Mouse (Mus musculus) heart, postnatal 36 days (tissue): ENCODE data around the gene Pla2g4a. TPM values are rescaled to one million over a fixed set of nuclear protein-coding genes. Genes with fewer than 3 reads are reported as not detected.
A peak's percentile ranks its signal among the peaks of the same experiment; 100 is the strongest.

Experiments used
- DNase-seq, 2 experiments: peaks; one replicate each; pipeline ENCODE4 v3.0.0; 2021 to 2022
- intact Hi-C: fragments of 180-260 bp; cut with DNase I; formaldehyde crosslinking; loops from one replicate; pipeline ENCODE4 v1.15.1; 2025
- total RNA-seq, 2 experiments: library from RNA; stranded (reverse); gene quantifications; 2 replicates each; pipeline ENCODE4 v1.2.3; 2021

The Pla2g4a gene
- total RNA-seq: 1 to 10 TPM; 2.5 to 3.6 TPM

DNA sequence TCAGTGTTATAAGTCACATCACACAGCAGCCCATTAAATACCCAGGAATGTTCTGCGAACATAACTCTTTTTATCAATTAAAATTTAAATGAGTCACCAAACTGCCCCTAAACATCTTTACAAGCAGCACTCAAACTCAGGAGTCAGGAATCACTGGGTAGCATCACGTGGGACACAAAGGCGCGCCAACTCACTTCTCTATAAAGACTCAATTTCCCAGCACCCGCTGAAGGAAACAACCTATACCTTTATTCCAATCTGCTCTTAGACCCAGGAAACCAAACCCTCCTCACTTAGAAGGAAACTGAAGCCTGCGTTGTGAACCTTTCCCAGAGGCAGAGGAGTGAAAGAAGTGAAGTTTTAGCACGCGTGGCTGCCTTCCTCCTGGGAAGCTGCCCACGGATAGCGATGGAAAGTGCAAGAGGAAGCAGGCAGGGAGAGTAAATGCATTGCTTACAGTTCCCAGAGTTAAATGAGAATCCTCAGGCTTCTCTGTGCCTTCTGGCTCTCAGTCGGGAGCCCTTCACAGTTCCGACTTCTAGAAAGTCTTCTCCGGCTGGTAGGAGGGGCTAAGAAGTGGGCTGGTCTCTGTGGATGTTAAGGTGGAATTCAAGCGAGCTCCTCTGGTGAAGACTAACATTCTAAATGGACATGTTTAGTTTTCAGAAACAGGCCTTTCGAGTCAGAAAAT, at the start of gene Pla2g4a:
Gene Pla2g4a, minus strand, starts transcription at position 557 of the 691 bp plus-strand sequence.
- DNase-seq: peak; percentile 31 to 45
- intact Hi-C loops: no loop called here

DNA sequence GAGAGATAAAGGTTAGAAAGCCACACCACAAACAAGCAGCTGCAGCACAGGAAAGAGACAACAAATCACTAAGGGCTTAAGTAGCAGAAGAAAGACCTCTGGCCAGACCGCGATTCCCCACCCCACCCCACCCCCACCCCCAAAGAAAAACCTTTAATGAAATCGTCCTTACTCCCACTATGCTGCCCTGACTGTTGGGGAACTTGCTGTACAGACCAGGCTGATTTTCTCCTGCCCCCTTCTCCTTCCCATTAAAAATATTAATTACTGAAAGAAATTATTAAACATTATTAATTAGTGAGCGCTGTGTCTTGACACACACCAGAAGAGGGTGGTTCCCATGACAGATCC, 49.5 kb upstream of the Pla2g4a start:
- DNase-seq: no peak
- intact Hi-C loops: no loop called here

DNA sequence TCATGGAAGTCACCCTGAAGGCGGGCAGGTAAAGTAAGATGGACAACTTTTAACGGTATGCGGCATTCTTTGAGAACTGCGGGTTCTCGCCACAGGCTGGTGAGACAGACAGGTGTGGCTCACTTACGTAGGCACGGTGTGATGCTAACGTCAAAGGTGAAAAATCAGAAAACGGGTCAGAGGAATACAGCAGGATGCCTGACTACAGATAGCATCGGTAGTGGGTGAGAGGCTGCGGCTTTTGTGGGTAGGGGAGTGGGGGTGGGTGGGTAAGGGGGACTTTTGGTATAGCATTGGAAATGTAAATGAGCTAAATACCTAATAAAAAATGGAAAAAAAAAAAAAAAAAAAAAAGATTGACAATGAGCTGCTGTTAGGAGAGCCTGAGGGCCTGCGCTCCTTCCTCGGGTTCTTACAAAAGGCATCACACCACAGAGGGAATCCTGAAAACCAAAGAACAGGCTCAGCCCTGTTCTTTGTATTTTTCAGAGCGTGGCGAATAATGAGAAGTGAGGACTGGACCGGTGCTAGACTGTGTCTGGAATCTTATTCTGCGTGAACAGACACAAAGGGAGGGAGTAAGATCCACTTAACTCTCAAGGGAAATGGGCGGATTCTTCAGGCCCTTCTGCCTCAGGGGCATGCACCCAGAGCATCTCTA, 49.0 kb upstream of the Pla2g4a start:
- intact Hi-C loops: no loop called here
- DNase-seq: no peak

DNA sequence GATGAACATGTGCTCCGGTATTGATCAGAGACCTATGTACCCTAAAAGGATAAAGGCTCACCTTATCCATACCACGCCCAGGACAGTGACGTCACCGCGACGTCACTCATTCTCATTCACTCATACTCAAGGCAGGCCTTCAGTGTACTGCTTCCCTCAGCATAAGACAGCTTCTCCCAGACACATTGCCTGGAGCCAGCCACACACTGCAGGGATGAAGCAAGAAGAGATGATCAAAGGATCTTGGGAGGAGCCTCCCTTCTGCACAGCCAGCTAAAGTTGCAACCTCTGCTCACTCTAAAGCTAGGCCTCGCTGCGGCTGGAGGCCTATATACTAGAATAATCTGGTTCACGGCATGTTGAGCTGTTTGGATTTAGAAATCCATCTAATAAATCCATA, 48.0 kb upstream of the Pla2g4a start:
- no peak for DNase-seq
- intact Hi-C loops: no loop called here

DNA sequence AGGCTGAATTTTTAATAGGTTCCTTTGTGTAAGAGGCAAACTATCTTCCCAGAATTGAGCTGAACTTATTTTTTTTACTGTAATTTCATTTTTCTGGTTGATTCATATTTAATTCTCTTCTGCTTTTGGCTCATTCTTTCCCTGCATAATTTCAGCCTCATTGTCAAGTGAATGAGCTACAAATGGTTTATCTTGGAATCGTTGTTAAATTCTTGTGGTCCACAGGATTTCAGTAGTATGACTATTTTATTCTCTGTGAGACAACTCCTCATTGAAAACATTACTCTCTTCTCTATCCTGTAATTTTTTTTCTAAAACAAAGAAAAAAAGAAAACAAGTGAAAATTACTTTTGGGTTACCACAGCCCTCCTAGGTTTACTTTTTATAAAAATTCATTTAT, 14.5 kb upstream of the Pla2g4a start:
- no peak for DNase-seq
- intact Hi-C loops: no loop called here

DNA sequence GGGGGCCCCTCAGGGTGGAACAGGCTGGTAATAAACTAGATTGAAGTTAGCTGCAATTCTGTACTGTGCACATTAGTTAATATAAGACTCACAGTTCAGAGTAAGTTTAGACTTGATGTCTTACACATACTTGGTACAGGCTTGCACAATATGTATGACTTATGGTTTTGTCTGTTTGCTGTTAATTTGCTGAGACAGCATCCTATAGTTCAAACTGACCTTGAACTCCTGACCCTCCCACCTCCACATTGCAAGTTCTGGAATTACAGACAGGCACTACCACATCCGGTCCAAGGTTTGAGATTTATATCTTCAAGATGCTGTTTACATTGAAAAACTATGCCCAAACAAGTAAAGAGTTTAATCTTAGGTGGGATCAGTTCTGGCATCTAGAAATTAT, 4.7 kb upstream of the Pla2g4a start:
- DNase-seq: no peak
- intact Hi-C loops: no loop called here

DNA sequence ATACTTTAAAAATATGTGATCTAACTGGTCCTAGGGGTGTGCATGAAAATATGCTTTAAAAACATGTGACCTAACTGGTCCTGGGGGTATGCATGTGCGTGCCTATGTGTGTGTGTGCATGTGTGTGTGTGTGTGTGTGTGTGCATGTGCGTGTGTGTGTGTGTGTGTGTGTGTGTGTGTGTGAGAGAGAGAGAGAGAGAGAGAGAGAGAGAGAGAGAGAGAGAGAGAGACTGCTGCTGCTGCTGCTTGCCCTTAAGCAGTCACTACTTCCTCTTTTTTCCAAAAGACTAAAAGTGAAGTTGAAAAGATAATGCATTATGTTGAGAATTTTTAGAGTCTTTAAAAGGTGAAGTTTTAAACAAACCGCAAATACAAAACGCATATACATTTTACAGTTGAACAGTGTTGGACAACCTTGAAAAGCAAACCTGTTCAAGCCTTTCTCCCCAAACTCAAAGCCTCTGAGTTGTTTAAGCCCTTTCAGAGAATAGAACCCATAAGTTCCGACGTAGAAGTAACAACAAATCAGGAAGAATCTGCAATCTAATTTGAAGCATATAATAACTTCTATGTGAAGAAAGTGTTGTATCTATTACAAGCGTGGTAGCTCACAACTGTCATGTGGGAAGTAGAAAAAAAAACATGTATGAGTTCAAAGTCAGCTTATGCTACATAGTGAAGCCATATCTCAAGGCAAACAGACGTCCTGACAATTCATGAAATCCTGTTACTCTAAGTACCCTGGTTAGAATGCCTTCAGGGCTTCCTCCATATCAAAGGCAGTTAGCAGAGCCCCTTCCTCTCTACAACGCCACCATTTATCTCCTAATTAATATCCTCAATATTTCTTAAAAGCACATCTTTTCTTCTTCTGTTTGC, 574 bp upstream of the Pla2g4a start:
- intact Hi-C loops: no loop called here

DNA sequence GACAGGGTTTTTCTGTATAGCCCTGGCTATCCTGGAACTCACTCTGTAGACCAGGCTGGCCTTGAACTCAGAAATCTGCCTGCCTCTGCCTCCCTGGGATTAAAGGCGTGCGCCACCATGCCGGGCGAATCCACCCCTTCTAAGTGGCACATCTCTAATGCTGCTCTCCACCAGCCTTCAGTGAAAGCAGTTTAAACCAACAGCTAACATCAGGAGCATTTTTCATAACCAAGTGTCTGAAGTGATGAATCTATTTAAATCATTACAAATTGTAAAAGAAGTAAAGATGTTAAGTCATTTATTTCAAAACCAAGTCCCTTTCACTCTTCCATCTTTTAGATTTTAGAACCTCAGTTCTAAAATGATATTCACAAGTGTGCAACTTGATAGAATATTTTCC, 839 bp downstream of the Pla2g4a start:
- no peak for DNase-seq
- intact Hi-C loops: no loop called here

More for the DNA sequence above, 574 bp upstream of the Pla2g4a start:
- no peak for DNase-seq

DNA sequence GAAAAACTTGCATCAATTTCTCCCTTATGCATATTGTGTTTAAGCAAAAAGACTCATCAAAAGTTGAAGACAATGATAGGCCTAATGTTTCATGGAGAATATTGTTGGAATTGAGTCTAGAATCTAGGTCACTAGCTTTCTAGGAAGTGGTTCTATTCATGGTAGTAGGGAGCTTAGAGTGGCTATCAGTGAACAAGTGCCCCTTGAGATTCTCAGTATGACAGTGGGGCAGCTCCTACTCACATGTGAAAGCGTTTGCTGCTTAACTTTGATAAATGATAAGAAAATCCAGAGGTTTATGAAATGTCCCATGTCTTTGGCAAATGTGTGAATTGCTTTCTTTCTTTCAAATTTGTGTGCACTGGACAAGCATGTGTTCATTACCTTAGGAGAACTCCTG, 2.0 kb downstream of the Pla2g4a start:
- intact Hi-C loops: no loop called here
- no peak for DNase-seq

DNA sequence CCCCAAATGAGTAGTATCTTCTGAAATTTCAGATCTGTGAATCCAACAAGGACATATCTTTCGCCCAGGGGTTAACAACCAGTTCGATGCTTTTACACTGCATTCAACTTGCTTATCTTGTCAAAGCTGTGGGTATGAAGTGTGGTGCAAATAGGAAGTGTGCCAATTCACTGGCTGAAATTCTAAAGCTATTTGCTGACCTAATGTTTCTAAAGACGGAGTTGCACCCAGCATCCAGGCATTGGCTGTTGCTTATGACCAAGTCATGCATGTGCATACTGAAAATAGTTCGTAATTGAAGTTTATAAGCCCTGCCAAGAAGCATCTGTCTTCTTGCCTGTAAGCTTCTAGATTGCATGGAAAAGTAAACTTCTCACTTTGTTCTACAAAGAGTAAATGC, 5.6 kb downstream of the Pla2g4a start:
- no peak for DNase-seq
- intact Hi-C loops: no loop called here

DNA sequence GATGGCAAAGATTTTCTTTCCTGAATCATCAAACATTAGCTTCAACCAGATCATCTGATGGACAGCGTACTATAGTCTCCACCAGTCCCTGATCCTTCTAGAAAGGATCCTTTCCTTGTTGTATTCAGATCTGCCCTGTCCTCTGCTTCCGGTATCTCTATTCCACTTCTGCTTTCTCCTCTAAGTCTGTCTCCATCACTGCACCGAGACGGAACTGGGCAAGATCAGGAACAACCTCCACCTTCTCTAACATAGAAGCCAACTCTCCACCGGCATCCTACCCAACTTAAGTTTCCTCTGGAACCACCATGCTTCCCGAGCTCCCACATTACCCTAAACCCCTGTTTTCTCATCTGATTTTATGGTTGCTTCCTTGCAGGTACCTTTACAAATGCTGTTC, 7.1 kb downstream of the Pla2g4a start:
- intact Hi-C loops: no loop called here
- no peak for DNase-seq

DNA sequence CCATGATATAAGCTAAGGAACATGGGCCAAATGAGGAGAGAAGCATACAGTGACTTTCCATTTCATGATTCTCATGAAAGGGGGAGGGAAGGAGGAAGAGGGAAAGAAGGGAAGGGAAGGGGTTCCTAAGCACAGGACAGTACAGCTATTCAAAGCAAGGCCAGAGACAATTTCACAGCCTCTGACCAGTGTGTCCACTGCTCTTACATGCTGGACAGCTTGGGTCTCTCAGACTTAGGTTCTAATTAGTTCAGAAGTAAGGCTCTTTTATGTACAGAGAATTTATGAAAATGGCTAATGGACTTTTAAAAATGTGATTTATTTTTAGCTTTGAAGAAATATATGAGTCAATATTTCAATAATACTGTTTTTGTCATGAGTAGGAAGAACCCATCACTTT, 9.0 kb downstream of the Pla2g4a start:
- intact Hi-C loops: no loop called here

DNA sequence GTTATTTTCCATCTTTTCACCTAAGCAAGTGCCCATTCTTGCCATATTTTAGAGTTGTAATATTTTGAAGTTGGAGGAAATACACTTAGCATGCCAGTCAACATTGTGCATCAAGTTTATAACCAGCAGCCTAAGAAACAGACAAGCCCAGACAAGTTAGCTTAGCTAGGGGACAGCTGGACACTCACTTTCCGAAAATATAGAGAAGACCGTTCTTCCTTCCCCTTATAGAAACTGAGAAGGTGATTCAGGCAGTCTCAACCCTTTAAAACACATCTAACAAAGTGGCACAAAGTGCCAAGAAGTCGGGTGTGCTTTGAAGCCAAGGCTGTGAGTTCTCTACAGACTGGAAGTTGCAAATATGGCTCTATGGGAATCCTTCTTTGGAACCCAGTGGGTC, 10.4 kb downstream of the Pla2g4a start:
- no peak for DNase-seq
- intact Hi-C loops: no loop called here

More for the DNA sequence above, 9.0 kb downstream of the Pla2g4a start:
- no peak for DNase-seq

DNA sequence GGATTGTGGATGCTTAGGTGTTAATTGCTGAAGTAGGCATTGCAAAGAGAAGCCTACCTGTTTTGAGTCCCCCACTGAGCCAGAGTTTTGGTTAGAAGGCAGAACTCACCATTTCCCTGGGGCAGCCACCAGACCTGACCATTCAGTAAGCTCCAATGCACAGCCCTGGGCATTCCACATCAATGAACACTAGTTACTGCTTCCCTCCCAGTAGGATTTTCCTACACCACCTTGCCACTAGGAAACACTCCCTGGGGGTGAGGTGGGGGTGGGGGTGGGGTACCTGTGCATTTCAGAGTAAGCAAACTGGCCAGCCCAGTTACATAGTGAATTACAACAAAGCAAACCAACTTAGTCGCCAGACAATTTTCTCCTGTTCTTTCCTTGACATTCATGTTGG, 10.8 kb downstream of the Pla2g4a start:
- intact Hi-C loops: no loop called here
- DNase-seq: no peak

DNA sequence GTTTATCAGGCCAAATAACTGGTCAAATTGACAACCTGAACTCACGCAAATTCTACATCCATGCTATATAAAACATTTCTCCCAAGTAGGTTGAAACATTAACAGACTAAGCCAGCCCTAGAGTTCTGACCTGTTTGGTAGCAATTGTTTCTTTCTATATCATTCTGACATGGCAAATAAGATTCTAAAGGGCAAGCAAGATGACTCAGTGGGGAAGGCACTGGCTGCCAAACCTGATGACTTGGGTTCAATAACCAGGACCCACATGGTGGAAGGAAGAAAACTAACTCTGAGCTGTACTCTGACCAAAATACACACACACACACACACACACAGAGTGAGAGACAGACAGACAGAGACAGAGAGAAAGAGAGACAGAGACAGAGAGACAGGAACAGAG, 11.8 kb downstream of the Pla2g4a start:
- intact Hi-C loops: no loop called here
- DNase-seq: no peak

DNA sequence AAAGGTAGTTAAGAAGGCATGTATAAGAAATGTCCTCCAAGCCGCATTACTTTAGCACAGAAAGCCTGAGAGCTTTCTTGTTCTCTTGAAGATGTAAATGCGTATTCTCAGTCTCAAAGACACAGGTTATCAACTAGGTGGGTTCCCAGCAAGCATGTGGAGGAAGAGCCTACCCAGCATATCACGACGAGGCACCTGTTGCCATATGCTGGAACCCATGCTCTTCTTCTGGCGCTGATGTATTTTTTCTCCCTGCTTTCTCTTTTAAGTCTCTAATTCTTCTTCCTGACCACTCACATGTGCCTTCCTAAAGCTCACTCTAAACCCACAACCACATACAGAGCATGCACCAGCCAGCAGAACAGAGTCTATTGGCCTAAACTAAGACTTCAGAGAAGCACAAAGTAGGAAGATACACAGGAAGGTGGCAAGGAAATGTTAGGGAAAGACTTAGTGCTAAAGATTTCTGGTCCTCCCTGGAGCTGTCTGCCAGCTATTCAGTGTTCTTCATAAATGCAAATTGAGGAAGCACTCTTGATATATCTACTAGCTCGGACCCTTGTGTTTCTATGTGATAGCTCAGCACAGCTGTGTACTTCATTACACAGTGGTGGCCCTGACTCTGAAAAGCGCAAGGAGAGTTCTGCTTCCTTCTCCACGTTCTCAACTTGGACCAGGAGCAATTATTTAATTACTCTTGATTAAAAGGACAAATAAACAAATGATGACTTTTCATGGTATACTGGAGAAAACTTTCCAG, 12.8 kb downstream of the Pla2g4a start:
- no peak for DNase-seq
- intact Hi-C loops: no loop called here

DNA sequence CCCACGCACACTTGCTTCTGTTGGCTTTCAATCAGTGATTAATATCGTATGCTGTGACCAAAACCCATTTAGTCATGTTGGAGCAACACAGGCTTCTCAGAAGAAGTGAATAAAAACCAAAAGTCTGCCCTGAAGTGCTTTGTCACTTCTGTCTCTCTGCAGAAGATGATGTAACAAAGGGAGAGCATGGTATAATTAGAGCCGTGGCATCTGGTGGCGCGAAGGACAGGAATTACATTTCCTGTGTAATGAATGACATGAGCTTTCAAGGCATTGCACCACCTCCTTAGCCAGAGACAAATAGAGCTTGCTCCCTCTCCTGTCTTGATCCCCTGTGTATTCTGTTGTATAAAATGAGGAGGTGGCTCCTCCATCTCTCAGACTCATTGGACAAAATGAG, 14.1 kb downstream of the Pla2g4a start:
- intact Hi-C loops: no loop called here
- DNase-seq: no peak

DNA sequence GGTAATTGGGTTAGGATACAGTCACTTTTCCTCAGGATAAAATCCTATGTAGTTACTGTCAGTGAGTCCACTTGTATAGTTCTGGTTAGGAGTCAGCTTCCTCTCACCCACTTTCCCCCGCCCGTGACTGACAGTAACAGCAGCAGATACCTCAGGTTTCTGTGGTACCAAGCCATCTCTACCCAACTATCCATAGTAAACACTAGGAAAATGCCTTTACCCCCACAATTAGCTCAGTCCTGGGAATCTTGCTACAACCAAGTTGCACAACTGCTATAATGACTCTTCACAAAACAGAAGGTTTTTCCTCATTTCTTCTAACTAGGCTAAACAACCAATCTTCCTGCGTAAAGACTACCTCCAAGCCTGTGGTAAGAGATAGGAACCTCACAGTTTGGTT, 14.7 kb downstream of the Pla2g4a start:
- no peak for DNase-seq
- intact Hi-C loops: no loop called here

DNA sequence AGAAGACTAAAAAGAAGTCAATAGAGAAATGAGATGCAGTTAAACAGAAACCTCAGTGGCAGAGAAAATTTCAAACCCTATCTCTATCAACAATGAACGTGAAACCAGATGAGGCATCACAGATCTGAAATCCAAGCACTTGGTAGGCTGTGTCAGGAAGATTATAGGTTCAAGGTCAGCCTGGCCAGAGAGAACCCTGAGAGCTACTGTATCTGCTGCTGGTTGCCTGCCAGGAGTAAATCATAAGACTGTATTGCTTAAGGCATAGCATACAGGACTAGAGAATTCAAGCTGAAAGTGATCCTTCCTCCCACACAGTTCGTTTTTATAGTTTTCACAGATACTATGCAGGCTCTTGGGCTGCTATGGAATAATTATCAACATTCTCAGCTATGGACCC, 17.5 kb downstream of the Pla2g4a start:
- DNase-seq: no peak
- intact Hi-C loops: no loop called here

DNA sequence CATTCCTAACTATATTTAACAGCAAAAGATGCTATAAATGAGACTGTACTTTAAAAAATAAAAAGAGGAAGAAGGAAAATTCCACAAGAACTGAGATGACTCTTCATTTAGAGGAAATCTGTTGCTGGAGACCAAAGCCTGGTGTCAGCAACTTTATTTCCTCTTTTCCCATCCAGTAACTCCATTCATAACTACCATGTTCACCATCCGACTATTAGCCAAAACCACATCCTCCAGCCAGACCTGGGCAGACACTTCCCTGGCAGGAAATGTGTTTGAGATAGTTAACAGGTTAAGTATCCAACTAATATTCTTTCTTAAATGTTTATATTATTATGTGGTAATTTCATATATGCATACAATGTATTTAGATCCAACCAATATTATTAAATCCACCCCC, 20.8 kb downstream of the Pla2g4a start:
- DNase-seq: no peak
- intact Hi-C loops: no loop called here
